Mouse (Mus musculus): ENCODE measurements around the gene Col6a1. TPM values are rescaled to one million over a fixed set of nuclear protein-coding genes. Genes with fewer than 3 reads are reported as not detected.
A peak's percentile ranks its signal among the peaks of the same experiment; 100 is the strongest.
"Not testable (repeated sequence)": the region's sequence is repeated elsewhere in the genome, so short reads cannot be mapped to it uniquely, and the experiment has no call there.

The Col6a1 gene
- polyA plus RNA-seq, 1 experiment: 15.4 TPM

- H3K27me3 ChIP-seq (ENCODE audit: control insufficient read depth, insufficient read depth, low read length): no peaks in the 10 kb centered on the region
- H3K36me3 ChIP-seq (ENCODE audit: control insufficient read depth, insufficient read depth, low read length): no peaks in the 10 kb centered on the region
- H3K4me3 ChIP-seq (ENCODE audit: control insufficient read depth, low read depth, low read length): no peak overlapping the region
- H3K4me1 ChIP-seq (ENCODE audit: control insufficient read depth, insufficient read depth, low read length): no peaks in the 10 kb centered on the region
- no peak overlapping the region for H3K27ac ChIP-seq (ENCODE audit: control insufficient read depth, insufficient read depth, low read depth, low read length)
- TF ChIP-seq POLR2A (IDR thresholded peaks at IDR 0.05; ENCODE audit: control insufficient read depth, low read depth, low read length) (no peak), CTCF (IDR thresholded peaks at IDR 0.05; ENCODE audit: control insufficient read depth, insufficient read depth, insufficient replicate concordance, low read depth, low read length) (no peak)
These were observed 36.4 kb upstream of the Col6a1 start for GRCm38 (mm10) chr10:76762411-76762810.

GRCm38 (mm10) chr10:76759878-76760277 is 33.9 kb upstream of the Col6a1 start:
- no peaks in the 10 kb centered on the region for H3K27me3 ChIP-seq (ENCODE audit: control insufficient read depth, insufficient read depth, low read length)
- H3K27ac ChIP-seq (ENCODE audit: control insufficient read depth, insufficient read depth, low read depth, low read length): no peak overlapping the region
- no peak overlapping the region for H3K4me3 ChIP-seq (ENCODE audit: control insufficient read depth, low read depth, low read length)
- TF ChIP-seq POLR2A (IDR thresholded peaks at IDR 0.05; ENCODE audit: control insufficient read depth, low read depth, low read length): no peak
- no peak for TF ChIP-seq CTCF (IDR thresholded peaks at IDR 0.05; ENCODE audit: control insufficient read depth, insufficient read depth, insufficient replicate concordance, low read depth, low read length)
- H3K36me3 ChIP-seq (ENCODE audit: control insufficient read depth, insufficient read depth, low read length): no peaks in the 10 kb centered on the region
- H3K4me1 ChIP-seq (ENCODE audit: control insufficient read depth, insufficient read depth, low read length): no peaks in the 10 kb centered on the region

GRCm38 (mm10) chr10:76753640-76754039 is 27.7 kb upstream of the Col6a1 start:
- Histone ChIP-seq H3K36me3 (ENCODE audit: control insufficient read depth, insufficient read depth, low read length) (no peaks in the 10 kb centered on the region), H3K27me3 (ENCODE audit: control insufficient read depth, insufficient read depth, low read length) (no peaks in the 10 kb centered on the region), H3K4me1 (ENCODE audit: control insufficient read depth, insufficient read depth, low read length) (no peaks in the 10 kb centered on the region), H3K27ac (ENCODE audit: control insufficient read depth, insufficient read depth, low read depth, low read length) (no peak overlapping the region), H3K4me3 (ENCODE audit: control insufficient read depth, low read depth, low read length) (no peak overlapping the region)
- TF ChIP-seq POLR2A (IDR thresholded peaks at IDR 0.05; ENCODE audit: control insufficient read depth, low read depth, low read length) (no peak), CTCF (IDR thresholded peaks at IDR 0.05; ENCODE audit: control insufficient read depth, insufficient read depth, insufficient replicate concordance, low read depth, low read length) (no peak)

GRCm38 (mm10) chr10:76744267-76744666 is 18.3 kb upstream of the Col6a1 start:
- not testable (repeated sequence) for H3K36me3 ChIP-seq (ENCODE audit: control insufficient read depth, insufficient read depth, low read length); H3K4me3 ChIP-seq (ENCODE audit: control insufficient read depth, low read depth, low read length); H3K27ac ChIP-seq (ENCODE audit: control insufficient read depth, insufficient read depth, low read depth, low read length); H3K27me3 ChIP-seq (ENCODE audit: control insufficient read depth, insufficient read depth, low read length); H3K4me1 ChIP-seq (ENCODE audit: control insufficient read depth, insufficient read depth, low read length)

- Histone ChIP-seq H3K36me3 (ENCODE audit: control insufficient read depth, insufficient read depth, low read length) (no peaks in the 10 kb centered on the region), H3K4me1 (ENCODE audit: control insufficient read depth, insufficient read depth, low read length) (peaks cover 3% of the 10 kb centered on the region), H3K27ac (ENCODE audit: control insufficient read depth, insufficient read depth, low read depth, low read length) (no peak overlapping the region), H3K4me3 (ENCODE audit: control insufficient read depth, low read depth, low read length) (no peak overlapping the region), H3K27me3 (ENCODE audit: control insufficient read depth, insufficient read depth, low read length) (no peaks in the 10 kb centered on the region)
- no peak for TF ChIP-seq POLR2A (IDR thresholded peaks at IDR 0.05; ENCODE audit: control insufficient read depth, low read depth, low read length)
- no peak for TF ChIP-seq CTCF (IDR thresholded peaks at IDR 0.05; ENCODE audit: control insufficient read depth, insufficient read depth, insufficient replicate concordance, low read depth, low read length)
These were observed 10.8 kb upstream of the Col6a1 start for GRCm38 (mm10) chr10:76736764-76737163.

- peak; percentile 86 for TF ChIP-seq CTCF (IDR thresholded peaks at IDR 0.05; ENCODE audit: control insufficient read depth, insufficient read depth, insufficient replicate concordance, low read depth, low read length)
- TF ChIP-seq POLR2A (IDR thresholded peaks at IDR 0.05; ENCODE audit: control insufficient read depth, low read depth, low read length): no peak
- no peaks in the 10 kb centered on the region for H3K27me3 ChIP-seq (ENCODE audit: control insufficient read depth, insufficient read depth, low read length)
- peaks cover 3% of the 10 kb centered on the region for H3K4me1 ChIP-seq (ENCODE audit: control insufficient read depth, insufficient read depth, low read length)
- H3K36me3 ChIP-seq (ENCODE audit: control insufficient read depth, insufficient read depth, low read length): no peaks in the 10 kb centered on the region
- H3K27ac ChIP-seq (ENCODE audit: control insufficient read depth, insufficient read depth, low read depth, low read length): no peak overlapping the region
- H3K4me3 ChIP-seq (ENCODE audit: control insufficient read depth, low read depth, low read length): no peak overlapping the region
These were observed 9.0 kb upstream of the Col6a1 start for GRCm38 (mm10) chr10:76734979-76735378.

- Histone ChIP-seq H3K27ac (ENCODE audit: control insufficient read depth, insufficient read depth, low read depth, low read length) (no peak overlapping the region), H3K4me3 (ENCODE audit: control insufficient read depth, low read depth, low read length) (no peak overlapping the region)
These were observed 7.7 kb upstream of the Col6a1 start for GRCm38 (mm10) chr10:76733677-76734068.

More at GRCm38 (mm10) chr10:76733677-76734068, 7.7 kb upstream of the Col6a1 start:
- H3K27me3 ChIP-seq (ENCODE audit: control insufficient read depth, insufficient read depth, low read length): no peaks in the 10 kb centered on the region
- H3K36me3 ChIP-seq (ENCODE audit: control insufficient read depth, insufficient read depth, low read length): no peaks in the 10 kb centered on the region
- peaks cover 3% of the 10 kb centered on the region for H3K4me1 ChIP-seq (ENCODE audit: control insufficient read depth, insufficient read depth, low read length)
- TF ChIP-seq CTCF (IDR thresholded peaks at IDR 0.05; ENCODE audit: control insufficient read depth, insufficient read depth, insufficient replicate concordance, low read depth, low read length): no peak
- no peak for TF ChIP-seq POLR2A (IDR thresholded peaks at IDR 0.05; ENCODE audit: control insufficient read depth, low read depth, low read length)
